Mouse (Mus musculus) retina, postnatal 1 day (tissue): ENCODE results near the gene Tpm1.

Experiments
- DNase-seq: peaks from one replicate; pipeline ENCODE4 v3.0.0-alpha.2; 2012

The Tpm1 gene

DNA sequence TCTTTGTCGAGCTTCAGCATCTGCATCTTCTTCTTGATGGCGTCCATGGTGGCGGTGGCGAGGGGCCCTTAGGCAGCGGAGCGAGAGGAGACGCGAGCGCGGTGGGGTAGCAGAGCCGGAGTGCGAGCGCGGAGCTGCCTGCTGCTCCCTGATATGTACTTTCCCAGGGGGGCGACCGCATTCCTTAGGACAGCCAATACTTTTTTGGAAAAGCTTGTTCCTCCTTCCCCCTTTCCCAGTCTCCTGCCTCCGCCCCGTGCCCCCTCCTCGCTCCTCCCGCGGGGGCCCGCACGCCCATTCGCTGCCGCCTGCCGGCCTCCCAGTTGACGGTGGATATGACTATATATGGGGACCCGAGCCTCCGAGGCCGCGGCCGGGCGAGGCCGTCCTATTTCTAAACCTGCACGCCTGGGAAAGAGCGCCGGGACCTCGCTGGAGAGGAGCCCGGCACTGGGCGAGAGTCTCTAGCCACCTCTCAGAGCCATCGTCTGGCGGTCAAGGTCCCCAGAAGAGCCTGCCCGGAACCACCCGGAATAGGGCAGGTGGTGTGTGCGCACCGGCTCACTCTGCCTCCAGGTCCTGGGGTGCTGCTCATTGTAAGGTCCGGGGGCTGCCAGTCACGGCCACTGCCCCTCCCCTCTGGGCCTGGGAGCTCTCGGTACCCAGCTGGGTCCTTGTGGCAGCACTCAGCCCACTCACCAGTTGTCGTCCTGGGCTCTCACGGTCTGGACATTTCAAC is at the start of gene Tpm1:
TSS of gene Tpm1 (minus strand) at position 321 of the 739 bp plus-strand sequence.
- DNase-seq: peak; percentile 75

DNA sequence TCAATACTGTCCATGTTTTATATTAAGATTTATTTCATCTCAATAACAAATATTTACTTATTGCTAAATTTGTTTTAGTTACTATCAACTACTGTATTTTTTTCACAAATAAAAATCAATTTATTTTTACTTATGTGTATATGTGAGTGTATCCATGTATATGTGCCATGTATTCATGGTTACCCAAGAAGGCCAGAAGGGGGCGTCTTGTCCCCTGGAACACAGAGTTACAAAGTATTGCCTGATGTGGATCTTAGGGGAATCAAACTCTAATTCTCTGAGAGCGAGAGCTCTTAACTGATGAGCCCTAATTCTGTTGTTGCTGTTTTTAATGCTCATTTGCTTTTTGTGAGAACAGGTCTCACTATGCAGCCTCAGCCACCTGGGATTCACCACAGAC is 45.2 kb upstream of the Tpm1 start:
- no peak for DNase-seq

DNA sequence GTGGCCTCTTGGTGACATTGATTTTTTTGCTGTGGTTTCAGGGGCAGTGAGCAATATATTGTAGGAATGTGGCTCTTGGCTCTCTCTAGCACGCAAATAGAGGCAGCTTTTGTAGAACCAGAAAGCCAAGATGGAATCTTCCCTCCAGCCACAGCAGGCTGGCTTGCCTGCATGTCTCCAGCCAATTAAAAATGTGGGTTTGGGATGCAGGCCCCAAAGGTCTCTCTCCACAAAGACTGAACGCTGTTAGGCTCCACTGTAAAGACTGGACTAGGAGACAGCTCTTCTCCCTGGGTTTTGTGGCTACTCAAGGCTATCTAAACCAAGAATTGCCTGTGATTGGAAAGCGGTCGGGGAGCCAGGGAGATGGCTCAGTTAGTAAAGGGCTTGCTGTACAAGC is 43.0 kb upstream of the Tpm1 start:
- DNase-seq: no peak

DNA sequence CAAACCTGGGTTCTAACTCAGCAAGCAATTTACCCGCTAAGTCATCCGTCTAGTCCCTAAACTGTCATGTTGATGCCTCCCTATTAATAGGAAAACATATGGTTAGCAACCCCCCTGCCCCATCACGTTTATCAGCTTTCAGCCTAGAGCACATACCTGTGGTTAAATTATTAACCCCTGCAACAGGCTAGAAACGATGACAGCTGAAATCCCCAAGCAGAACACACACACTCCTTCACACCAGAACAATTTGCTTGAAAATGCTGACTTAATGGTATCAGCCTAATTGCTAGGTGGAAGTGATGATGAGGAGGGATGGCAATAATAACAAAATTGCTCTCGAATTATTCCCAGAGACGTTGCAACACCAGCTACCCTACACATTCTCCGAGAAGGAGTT is 42.4 kb upstream of the Tpm1 start:
- DNase-seq: no peak

DNA sequence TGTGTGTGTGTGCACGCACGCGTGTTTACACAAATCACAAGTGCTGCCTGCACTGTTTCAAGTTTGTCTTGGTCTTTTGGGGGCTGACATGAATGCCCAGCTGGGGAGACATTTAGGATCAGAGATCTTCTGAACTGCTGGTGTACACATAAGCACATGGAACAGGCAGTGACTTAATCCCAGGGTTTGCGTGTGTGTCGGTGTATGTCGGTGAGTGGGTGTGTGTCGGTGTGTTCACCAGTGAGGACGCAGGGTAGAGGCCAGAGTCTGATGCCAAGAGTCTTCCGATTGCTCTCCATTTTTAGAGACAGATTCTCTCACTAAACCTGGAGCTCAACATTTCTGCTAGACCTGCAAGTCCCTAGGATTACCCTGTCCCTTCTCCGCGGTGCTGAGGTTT is 41.9 kb upstream of the Tpm1 start:
- no peak for DNase-seq

DNA sequence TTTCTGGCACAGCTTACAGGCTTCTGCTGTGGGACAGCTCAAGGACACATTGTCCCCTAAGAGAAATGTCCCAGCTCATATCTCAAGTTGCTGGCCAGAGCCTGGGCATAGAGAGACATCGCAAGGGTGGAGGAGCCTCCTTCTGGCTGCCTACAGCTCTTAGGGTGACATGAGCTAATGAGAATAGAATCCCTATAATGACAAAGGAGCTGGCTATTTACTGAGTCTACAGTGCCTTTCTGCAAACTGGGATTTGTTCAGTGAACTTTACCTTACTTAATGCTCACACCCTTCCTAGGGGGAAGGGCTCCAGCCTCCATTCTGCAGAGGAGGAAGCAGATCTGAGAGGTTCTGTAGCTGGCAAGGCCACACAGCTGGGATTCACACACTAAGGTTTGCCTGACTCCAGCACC is 41.4 kb upstream of the Tpm1 start:
- DNase-seq: no peak

DNA sequence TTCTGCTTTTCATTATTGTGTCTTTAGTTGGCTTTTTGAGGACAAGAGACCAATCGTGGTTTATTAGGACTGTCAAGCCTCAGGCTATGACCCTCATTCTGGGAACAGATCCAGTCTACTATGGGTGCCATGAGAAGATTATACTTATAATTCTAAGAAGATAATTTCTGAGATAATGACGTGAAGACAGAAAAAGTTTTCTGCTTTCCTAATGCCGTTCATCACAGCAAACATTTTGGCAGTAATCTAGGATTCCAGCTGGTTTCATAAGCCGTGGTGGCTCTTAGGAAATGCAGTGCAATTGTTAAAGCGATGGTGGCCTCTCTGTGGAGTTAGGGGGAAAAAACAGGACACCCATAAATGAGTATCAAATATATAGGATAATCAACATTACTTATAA is 40.0 kb upstream of the Tpm1 start:
- no peak for DNase-seq

DNA sequence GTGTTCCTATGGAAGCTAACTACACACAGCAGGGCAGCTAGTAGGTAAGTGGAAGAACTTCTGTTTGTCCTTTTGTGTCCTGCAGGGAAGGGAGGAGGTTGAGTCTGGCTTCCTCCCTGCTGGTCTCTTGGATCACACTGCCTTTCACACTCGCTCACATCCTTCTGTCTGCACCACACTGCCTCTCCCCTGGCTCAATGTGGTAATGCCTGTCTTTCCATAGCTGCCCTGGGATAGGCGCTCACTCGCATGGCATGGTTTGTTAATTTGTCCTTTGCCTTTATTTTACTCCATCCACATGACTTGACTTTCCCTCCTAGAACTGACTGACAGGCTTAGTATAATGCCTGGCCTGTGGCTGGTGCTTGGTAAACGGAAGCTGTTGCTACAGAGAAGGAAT is 34.6 kb upstream of the Tpm1 start:
- no peak for DNase-seq

DNA sequence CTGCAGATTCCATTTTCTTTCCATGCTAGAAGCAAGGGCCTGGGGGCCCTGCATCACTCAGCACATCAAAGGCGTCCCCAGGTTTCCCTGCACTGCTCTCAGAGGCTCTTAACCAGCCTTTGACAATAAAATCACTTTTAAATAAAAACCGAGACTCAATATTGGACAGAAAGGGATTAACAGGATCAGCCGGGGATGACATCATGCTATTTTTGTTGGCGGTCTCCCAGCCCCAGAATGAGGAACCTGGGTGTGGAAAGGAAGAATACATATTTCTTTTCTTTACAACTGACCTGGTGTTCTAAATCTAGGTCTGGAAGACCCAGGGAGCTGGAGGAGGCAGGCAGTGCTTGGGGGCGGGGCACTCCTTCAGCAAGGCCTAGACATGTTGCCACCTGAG is 32.5 kb upstream of the Tpm1 start:
- DNase-seq: no peak

DNA sequence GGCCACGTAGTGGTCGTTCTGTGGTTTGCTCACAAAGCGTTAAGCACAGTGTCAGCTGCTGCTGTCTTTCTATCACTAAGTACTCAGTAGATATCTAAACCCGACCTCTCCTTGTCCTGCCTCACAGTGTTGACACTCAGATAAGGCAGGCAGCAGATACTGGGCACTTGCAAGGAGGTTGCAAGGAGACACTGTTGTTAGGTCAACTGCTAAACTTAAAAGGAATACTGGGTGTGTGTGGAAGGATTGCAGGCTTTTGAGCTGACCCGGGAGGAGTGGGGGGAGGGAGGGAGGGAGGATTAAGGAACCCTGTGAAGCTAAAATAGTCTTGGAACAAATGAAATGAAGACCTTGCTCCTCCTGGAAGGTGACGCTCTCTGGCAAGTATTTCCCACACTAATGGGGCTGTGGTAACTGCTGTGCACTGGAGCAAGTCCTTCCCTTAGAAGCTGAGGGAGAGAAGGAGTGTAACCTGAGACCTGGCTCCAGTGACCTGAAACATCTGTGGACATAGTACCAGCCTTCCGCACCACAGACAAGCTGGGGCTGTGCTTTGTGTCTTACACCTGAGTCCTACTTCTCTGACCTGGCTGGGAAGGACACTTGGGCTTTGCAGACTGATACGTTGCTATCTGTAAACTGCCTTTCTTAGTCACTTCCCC is 28.6 kb upstream of the Tpm1 start:
- DNase-seq: no peak

DNA sequence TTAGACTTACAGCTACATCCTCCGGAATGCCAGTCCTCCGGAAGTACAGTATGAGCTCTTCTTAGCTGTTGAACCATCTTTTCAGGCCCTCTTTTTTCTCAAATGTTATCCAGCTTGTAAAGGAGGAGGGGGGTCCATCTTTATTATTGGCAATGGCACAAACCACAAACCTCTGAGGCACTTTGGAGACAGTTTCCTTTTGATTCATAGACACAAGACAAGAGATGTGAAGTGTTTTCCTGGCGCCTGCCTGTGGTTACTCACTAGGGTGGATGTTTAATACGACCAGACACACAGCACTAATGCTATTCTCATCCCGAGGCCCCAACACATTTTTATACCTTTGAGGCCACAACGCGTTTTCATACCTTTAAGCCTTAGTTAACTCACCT is 28.1 kb upstream of the Tpm1 start:
- no peak for DNase-seq

DNA sequence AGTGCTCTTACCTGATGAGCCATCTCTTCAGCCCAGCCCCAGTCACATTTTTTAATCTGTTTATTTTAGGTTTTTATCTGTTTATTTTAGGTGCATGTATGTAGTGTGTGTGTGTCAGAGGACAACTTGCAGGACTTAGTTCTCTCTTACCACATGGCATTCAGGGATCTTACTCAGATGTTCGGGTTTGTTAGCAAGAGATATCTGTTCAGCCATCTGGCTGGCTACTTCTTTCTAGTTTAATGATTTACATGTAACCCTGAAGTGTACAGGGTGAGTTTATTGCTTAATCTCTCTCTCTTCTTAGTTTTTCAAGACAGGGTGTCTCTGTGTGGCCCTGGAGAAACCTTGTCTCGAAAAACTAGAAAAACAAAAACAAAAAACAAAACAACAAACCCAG is 23.0 kb upstream of the Tpm1 start:
- no peak for DNase-seq

DNA sequence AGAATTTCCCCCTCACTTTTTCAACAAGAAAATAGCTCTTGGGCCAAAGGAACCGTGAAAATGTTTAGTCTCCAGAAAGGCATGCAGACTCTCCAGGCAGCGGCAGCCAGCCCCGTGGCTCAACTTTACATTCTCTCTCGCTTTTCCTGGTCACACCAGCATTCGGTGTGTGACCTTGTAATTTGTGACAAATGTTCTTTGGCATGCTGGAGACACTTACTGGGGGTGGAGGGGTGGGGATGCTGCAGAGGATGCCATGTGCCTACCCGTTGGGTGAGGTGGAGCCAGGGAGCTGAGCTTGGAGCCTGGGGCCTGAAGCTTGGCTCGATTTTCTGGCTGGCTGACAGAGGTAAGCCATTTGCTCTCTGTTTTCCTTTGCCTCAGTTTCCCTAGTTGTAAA is 22.4 kb upstream of the Tpm1 start:
- DNase-seq: peak; percentile 8

DNA sequence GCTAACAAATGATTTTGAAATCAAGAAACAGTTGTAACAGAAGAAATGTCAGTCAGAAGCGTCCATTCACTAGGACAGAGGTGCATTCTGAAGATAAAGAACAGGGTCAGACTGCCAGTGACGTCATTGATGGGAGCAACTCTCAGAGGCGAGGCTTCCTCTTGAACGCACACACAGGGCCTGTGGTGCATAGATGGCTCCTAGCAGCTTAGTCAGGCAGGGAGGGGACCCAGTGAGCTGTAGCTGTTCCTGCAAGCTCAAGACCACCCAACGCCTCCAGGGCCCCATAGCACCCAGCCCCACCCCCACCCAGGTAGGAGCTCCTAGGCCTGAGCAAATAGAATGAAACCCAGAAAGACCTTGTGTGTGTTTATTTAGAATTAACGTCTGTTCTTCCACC is 21.9 kb upstream of the Tpm1 start:
- peak; percentile 50 for DNase-seq

DNA sequence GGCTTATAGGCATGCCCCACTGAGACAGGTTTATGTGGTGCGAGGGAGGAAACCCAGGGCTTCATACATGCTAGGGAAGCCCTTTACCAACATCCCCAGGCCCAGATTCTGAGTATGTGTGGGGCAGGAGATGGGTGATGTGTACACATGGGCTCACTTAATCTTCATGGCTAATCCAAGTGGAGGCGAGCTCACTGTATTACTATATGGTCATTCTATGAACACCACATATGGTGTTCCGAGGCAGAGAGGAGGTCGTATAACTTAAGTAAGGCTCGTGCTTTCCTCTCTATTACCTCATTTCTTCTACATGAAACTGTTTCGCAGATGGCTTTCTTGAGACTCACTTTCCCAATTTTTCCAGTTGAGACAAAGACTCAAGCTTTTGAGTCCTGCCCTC is 17.4 kb upstream of the Tpm1 start:
- no peak for DNase-seq

DNA sequence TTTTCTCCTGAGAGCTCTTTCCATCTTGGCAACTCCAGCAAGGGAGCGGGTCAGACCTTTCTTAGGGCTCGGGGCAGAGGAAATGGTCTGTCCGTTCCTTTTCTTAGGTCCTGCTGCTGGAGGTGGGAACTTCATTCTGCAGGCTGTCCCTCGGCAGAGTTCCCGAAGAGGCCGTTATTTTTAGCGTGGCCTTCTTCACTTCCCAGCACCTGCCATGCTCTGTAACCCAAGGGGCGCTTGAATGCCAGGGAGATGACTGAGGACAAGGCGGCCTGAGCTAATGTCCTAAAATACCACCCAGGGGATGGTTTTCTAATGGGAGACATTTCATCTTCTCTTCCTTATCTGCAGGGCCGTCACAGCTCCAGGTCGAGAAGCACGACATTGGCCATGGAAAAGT is 10.5 kb upstream of the Tpm1 start:
- no peak for DNase-seq

DNA sequence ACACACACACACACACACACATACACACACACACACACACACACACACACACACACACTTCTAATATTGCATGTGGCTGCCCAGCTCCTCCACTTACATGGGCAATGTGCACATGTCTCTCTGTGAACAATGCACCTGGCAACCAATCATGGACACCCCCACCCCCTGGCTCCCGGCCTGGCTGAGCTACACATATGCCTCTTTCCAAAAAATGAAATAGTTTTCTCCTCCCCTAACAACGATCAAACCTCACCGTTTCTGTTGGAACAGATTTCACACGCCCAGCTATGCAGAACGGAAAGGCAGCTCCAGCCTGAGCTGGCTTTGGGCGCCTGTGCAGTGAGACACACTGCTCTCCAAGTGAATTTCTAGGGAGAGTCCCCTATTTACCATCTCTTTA is 9.2 kb upstream of the Tpm1 start:
- no peak for DNase-seq

DNA sequence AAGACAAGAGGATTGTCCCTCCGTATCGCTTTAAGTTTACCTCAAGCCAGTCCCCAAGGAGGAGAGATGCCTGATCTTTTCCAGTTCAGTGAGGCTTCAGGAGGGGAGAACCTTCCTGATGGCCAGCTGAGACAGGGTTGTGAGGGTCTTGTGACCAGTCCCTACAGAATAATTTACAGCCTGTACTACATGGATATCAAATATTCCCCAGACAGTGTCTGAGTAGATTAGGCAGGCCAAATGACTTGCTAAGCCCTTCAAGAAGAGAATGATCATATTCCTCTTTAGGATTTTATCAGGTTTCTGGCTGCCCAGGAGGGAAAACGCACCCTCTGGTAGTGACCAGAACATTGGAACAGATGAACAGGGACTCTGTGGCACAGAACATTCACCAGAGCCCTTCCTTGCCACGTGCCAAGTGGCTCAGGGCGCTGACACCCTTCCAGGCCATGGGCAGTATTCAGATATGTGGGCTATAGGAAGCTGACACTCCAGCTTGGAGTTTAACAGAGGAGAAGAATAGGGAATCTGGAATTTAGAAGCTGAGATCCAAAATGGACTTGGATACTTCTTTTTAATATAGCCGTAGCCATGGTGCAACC is 1.6 kb upstream of the Tpm1 start:
- no peak for DNase-seq

DNA sequence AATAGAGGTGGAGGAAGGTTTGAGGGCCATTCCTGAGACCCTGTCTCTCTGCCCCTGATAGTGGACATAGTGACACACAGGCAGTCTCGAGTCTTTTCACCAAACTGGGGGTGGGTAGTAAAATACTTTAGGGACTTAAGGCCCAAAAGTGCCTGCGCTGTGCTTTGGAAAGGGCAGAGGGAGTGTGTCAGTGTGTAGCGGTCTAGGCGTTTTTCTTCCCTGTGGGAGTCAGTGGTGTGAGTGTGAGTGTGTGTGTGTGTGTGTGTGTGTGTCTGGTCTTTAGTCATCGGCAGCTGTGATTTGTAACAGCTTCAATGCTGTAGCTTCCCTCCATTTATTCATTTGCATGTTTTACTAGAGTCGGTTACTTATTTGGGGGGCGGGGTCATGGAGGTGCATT is 630 bp upstream of the Tpm1 start:
- no peak for DNase-seq

DNA sequence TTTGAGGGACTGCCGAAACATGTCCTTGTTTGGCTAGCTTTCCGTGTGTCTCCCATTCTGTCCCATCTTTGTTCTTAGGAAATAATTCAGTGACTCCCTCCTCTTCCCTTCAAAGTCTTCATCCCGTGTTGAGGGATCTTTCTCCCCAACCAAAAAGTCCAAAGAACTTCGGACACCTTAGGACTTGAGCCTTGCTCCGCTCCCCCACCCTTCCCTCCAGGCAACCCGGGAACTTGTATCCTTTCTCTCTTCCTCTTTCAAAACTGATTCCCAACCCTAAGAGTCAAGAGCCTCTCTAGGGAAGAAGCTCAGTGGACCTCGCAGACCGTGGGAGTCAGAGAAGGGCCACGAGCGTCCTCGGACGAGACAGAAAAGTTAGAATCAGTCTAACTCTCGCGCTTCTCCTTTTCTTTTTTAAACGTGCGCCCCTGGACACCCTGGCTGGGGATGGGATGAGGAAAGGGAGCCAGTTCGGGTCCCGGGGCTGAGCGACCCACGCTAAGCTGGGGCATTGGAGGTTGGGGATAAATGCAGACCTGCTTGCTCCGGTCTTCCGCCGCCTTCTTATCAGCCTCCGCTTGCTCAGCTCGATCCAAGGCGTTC is 622 bp downstream of the Tpm1 start:
- no peak for DNase-seq

DNA sequence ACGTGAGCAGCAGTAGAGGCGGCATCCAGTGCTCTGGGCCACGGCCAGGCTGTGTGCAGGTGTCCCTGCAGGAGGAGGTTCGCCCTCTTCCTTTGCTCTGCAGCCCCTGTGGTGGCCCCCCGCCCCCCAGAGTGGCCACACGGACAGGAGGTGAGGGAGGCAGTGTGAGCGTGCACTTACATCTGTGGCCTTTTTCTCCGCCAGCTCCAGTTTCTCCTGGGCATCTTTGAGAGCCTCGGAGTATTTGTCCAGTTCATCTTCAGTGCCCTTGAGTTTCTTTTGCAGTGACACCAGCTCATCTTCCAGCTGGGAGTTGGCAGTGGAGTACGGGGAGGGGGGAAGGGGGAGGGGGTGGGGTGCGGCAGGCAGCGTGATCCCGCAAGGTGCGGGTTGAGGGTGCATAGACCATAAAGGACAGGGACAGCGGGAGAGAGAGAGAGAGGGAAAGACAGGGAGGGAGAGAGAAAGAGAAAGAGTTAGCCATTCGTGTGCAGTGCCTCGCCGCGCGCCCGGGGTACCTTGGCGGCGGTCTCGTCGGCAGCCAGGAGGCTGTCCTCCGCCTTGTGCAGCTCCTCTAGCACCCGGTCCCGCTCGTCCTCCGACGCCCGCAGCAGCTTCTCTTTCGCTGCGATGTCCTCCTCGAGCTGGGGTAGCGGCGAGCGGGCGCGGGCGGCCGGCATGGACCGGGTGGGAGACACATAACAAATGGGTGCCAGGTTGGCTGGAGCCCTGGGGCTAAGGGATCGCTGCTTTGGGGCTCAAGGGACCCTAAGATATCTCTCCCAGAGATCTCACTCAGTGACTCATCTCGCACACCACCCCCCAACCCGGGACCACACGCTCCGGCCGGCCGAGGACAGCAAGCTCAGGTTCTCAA is 1.4 kb downstream of the Tpm1 start:
- peak; percentile 39 for DNase-seq

DNA sequence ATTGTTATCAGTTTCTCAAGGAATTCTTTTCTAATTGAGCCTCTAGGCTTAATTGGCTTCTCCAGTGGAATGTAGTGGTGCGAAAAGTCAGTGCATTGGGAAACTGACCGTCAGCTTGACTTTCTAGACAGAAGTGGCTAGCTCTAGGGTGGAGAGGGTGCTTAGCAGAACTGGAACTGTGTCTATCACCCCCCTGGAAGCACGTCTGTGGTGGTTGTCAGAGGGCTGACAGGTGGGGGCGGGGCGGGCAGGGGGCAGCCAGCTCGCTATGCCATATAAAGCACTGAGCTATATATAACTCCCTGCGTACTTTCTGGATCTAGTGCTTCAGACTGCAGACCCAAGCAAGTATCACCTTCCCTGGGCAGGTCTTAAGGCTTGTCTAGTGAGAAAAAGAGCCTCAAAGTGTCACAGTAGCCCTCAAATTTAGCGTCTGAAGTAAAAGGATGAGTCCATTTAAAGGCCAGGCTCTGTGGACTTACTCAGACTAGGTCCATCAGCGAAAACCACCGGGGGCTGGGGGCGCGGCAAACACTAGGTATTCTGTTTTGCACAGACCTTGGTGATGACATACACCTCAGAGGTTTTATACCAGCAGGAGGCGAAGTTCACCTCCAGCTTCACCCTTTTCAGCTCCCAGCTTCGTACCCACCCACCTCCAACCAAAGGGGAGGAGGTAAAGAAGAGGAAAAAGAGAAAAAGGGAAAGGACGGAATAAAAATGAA is 2.2 kb downstream of the Tpm1 start:
- no peak for DNase-seq
